Mouse (Mus musculus): ENCODE measurements at regions not wholly inside any gene's neighbourhood (a gene's known extent, or its start where the extent isn't known, plus 50 kb on each side); places are given as distances from the start of the nearest gene placed in this dataset.

DNA sequence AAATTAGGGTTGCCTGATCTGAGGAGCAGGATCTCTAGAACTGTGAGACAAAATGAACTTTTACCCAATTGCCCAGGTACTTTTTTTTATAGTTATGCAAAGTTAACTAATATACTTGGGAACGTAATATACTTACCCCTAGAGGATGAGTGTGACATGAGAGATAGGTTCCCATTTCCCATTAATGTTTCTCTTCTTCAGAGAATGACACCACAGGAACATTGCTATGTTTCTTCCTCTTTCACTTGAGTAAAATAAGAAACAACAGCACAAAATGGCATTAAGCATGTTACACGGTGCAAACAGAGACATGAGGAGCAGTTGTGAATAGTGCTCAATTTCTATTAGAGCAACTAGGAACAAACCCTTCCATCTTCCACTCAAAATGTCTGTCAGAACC, 95.0 kb upstream of the Ndufb6 start:
- TF ChIP-seq GATA1 (IDR thresholded peaks at IDR 0.05; ENCODE audit: borderline replicate concordance, low read length) (no peak), FLI1 (IDR thresholded peaks at IDR 0.05; ENCODE audit: low read length) (no peak)

Data from megakaryocyte, embryonic 14.5 days (primary cell).